Mouse (Mus musculus) liver, adult 2 months (tissue): Measurements from ENCODE around the gene Adgrf1. TPM values are rescaled to one million over a fixed set of nuclear protein-coding genes. Genes with fewer than 3 reads are reported as not detected.

Source experiments
- DNase-seq: peaks from one replicate; pipeline ENCODE4 v3.0.0-alpha.2; 2011; ENCODE audit warnings: low read depth, low spot score; ENCODE audit errors: extremely low read depth
- H3K27ac ChIP-seq: fragments of 200-500 bp; replicated peaks from 2 replicates; pipeline ENCODE4 v1.5.1; 2012; ENCODE audit warnings: low read depth, mild to moderate bottlenecking, control low read depth, inconsistent platforms, low read length; ENCODE audit not compliant: insufficient read depth
- H3K27me3 ChIP-seq: fragments of 200-500 bp; 2 replicates; pipeline ENCODE4 v1.6.1; 2012; ENCODE audit warnings: mild to moderate bottlenecking, moderate library complexity, low read length, inconsistent platforms; ENCODE audit not compliant: control insufficient read depth, insufficient read depth
- H3K36me3 ChIP-seq: fragments of 200-500 bp; 2 replicates; pipeline ENCODE4 v1.6.1; 2012; ENCODE audit warnings: low read length, inconsistent platforms; ENCODE audit not compliant: control insufficient read depth, insufficient read depth
- H3K4me1 ChIP-seq: fragments of 200-500 bp; 2 replicates; pipeline ENCODE4 v1.6.1; 2011; ENCODE audit warnings: low read length; ENCODE audit not compliant: control insufficient read depth, insufficient read depth
- H3K4me3 ChIP-seq: fragments of 200-500 bp; 2 replicates; pipeline ENCODE4 v1.5.1; 2011; ENCODE audit warnings: low read depth, mild to moderate bottlenecking, control low read depth, low read length, moderate library complexity; ENCODE audit not compliant: insufficient read depth
- H3K79me2 ChIP-seq: fragments of 200-500 bp; 2 replicates; pipeline ENCODE4 v1.6.1; 2012; ENCODE audit warnings: inconsistent platforms, mild to moderate bottlenecking, low read length, moderate library complexity; ENCODE audit not compliant: control insufficient read depth, insufficient read depth
- H3K9ac ChIP-seq: fragments of 200-500 bp; 2 replicates; pipeline ENCODE4 v1.6.1; 2012; ENCODE audit warnings: low read depth, mild to moderate bottlenecking, control low read depth, inconsistent platforms, low read length
- CTCF ChIP-seq: fragments of 200-500 bp; IDR thresholded peaks from 2 replicates; pipeline ENCODE4 v1.5.1; 2011; ENCODE audit warnings: low read depth, low read length, control low read depth
- POLR2A ChIP-seq: fragments of 200-500 bp; IDR thresholded peaks from 2 replicates; pipeline ENCODE4 v1.6.1; 2011; ENCODE audit warnings: low read length, control low read depth; ENCODE audit not compliant: insufficient read depth; ENCODE audit errors: extremely low read depth
- WGBS: fragments of 180-500 bp; shearing (Covaris S2); methylation state at CpG from one replicate; pipeline ENCODE4 v1.1.7; 2018; 5-methylcytosine and 5-hydroxymethylcytosine counted together
- polyA plus RNA-seq: library from polyadenylated mRNA; depleted of rRNA; stranded (reverse); fragments of >200 nt; gene quantifications from 2 replicates; pipeline ENCODE4 v1.2.3, GENCODE M21; 2012
- total RNA-seq: library from RNA; depleted of rRNA; stranded (reverse); fragments of >200 nt; gene quantifications from 2 replicates; pipeline ENCODE4 v1.2.3, GENCODE M21; 2014

Gene Adgrf1
- total and polyA plus RNA-seq, 2 experiments, result 6.2 to 7.2 TPM

- 11% methylated on average over 16 of the region's 16 CpGs for WGBS
- no peak for TF ChIP-seq CTCF
- Histone ChIP-seq H3K4me1 (peaks cover 11% of the 10 kb centered on the region), H3K9ac (peak within 1 kb of the TSS; percentile 45), H3K79me2 (no peaks in the 10 kb centered on the region), H3K4me3 (peak within 1 kb of the TSS; percentile 45), H3K27ac (peak within 1 kb of the TSS; percentile 77), H3K36me3 (no peaks in the 10 kb centered on the region), H3K27me3 (no peaks in the 10 kb centered on the region)
- DNase-seq, result no peak
Measured at GRCm38 (mm10) chr17:43359826-43360619, 89.9 kb downstream of the Adgrf1 start, which contains the start of gene Adgrf5. Gene Adgrf5, plus strand, starts transcription at chr17:43360451.

- TF ChIP-seq POLR2A (no peak), CTCF (no peak)
- Histone ChIP-seq H3K36me3 (no peaks in the 10 kb centered on the region), H3K27ac (peak overlapping the region; percentile 77), H3K9ac (peak overlapping the region; percentile 45), H3K4me1 (peaks cover 11% of the 10 kb centered on the region), H3K4me3 (peak overlapping the region; percentile 45), H3K79me2 (no peaks in the 10 kb centered on the region), H3K27me3 (no peaks in the 10 kb centered on the region)
- 31% methylated on average over 11 of the region's 11 CpGs for WGBS
- DNase-seq, result no peak
Measured at GRCm38 (mm10) chr17:43361021-43361420, 90.9 kb downstream of the Adgrf1 start.

- 25% methylated on average over 11 of the region's 11 CpGs for WGBS
- Histone ChIP-seq H3K36me3 (no peaks in the 10 kb centered on the region), H3K4me1 (peaks cover 11% of the 10 kb centered on the region), H3K27me3 (no peaks in the 10 kb centered on the region), H3K9ac (no peak overlapping the region), H3K79me2 (no peaks in the 10 kb centered on the region), H3K4me3 (no peak overlapping the region; the same call in 1 of the 2 replicates), H3K27ac (no peak overlapping the region)
- TF ChIP-seq CTCF, result no peak
- no peak for TF ChIP-seq POLR2A
- no peak for DNase-seq
Measured at GRCm38 (mm10) chr17:43362362-43362761, 92.2 kb downstream of the Adgrf1 start.

GRCm38 (mm10) chr17:43362881-43363280 lies 92.8 kb downstream of the Adgrf1 start:
- 46% methylated on average over 6 of the region's 6 CpGs for WGBS
- TF ChIP-seq CTCF (no peak), POLR2A (no peak)
- Histone ChIP-seq H3K9ac (peak overlapping the region; percentile 49; the same call in 1 of the 2 replicates), H3K27me3 (no peaks in the 10 kb centered on the region), H3K36me3 (no peaks in the 10 kb centered on the region), H3K4me1 (peaks cover 10% of the 10 kb centered on the region), H3K79me2 (no peaks in the 10 kb centered on the region), H3K27ac (peak overlapping the region; percentile 53), H3K4me3 (no peak overlapping the region; the same call in 1 of the 2 replicates)
- no peak for DNase-seq

- no peak for DNase-seq
- no peak overlapping the region for H3K4me3 ChIP-seq
- 78% methylated on average over 6 of the region's 6 CpGs for WGBS
- no peak overlapping the region for H3K9ac ChIP-seq
- H3K27me3 ChIP-seq, result no peaks in the 10 kb centered on the region
- no peaks in the 10 kb centered on the region for H3K79me2 ChIP-seq
- peaks cover 10% of the 10 kb centered on the region for H3K4me1 ChIP-seq
- H3K27ac ChIP-seq, result no peak overlapping the region
- no peaks in the 10 kb centered on the region for H3K36me3 ChIP-seq
- TF ChIP-seq CTCF (no peak), POLR2A (no peak)
Measured at GRCm38 (mm10) chr17:43363921-43364320, 93.8 kb downstream of the Adgrf1 start.

- Histone ChIP-seq H3K27me3 (no peaks in the 10 kb centered on the region), H3K36me3 (no peaks in the 10 kb centered on the region), H3K79me2 (no peaks in the 10 kb centered on the region), H3K4me1 (peaks cover 7% of the 10 kb centered on the region), H3K27ac (peak overlapping the region; percentile 36; the same call in 1 of the 2 replicates), H3K9ac (no peak overlapping the region), H3K4me3 (no peak overlapping the region)
- 70% methylated on average over 6 of the region's 6 CpGs for WGBS
- DNase-seq, result peak; percentile 16
- TF ChIP-seq POLR2A, result no peak
- TF ChIP-seq CTCF, result no peak
Measured at GRCm38 (mm10) chr17:43365297-43365696, 95.2 kb downstream of the Adgrf1 start.
